Mouse (Mus musculus): Measurements from ENCODE around the gene Plekhb2. TPM values are rescaled to one million over a fixed set of nuclear protein-coding genes. Genes with fewer than 3 reads are reported as not detected.

The Plekhb2 gene
- polyA plus RNA-seq (2015; fragmentation: Nextera tagmentation; extraction: Ambion mirVana): 11.6 and 15.2 TPM in 2 replicates

- Histone ChIP-seq H3K27ac (no peak within 1 kb of the TSS), H3K9me3 (no peaks in the 10 kb centered on the region), H3K4me3 (peak within 1 kb of the TSS; percentile 71), H3K9ac (peak within 1 kb of the TSS; percentile 82), H3K4me1 (0 out of 2 replicates have a peak, but pooled peaks cover 3% of the 10 kb centered on the region), H3K4me2 (peak within 1 kb of the TSS; percentile 86), H3K27me3 (no peaks in the 10 kb centered on the region), H3K36me3 (no peaks in the 10 kb centered on the region)
- no peak for ATAC-seq (ENCODE audit: insufficient number of reproducible peaks, insufficient read depth, low FRiP score, low TSS enrichment, low read depth)
- WGBS: under 1% methylated on average over 32 of the region's 40 CpGs
Observed at GRCm38 (mm10) chr1:34849745-34850342, at the start of gene Plekhb2. Gene Plekhb2 (plus strand): TSS chr1:34849976.

DNA sequence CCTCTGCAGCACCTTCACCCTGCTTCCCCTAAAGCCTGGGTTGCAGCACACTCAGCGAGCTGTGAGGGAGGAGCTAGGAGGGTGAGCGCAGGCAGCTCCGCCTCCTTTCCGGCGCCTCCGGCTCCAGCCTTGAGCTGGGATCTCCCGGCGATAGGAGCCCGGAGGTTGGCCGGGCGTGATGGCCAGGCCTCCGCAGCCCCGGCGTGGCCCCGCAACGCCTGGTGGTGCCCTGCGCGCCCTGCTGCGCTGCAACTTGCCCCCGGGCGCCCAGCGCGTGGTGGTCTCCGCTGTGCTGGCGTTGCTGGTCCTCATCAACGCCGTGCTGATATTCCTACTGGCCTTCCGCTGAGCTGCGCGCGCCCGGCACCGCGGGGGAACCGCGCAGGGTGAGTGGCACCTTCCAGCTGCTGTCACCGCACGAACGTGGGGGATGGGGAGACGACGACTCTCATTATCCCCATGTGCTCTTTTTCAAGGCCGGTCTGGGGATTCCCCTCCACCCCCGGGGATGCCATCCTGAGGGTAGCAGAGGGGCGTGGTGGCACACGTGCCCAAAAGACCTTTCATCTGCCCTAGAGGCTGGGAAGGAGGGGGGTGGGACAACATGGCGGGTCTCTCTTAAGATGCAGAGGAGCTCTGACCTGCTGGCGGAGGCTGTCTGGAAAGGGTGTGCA, 48.0 kb upstream of the Plekhb2 start:
- H3K36me3 ChIP-seq: no peaks in the 10 kb centered on the region
- H3K4me3 ChIP-seq: peak overlapping the region; percentile 73
- peak overlapping the region; percentile 80 for H3K9ac ChIP-seq
- H3K27ac ChIP-seq: peak overlapping the region; percentile 51; the same call in 1 of the 2 replicates
- peaks cover 8% of the 10 kb centered on the region; the same call in 1 of the 2 replicates for H3K27me3 ChIP-seq
- H3K9me3 ChIP-seq: no peaks in the 10 kb centered on the region
- ATAC-seq (ENCODE audit: insufficient number of reproducible peaks, insufficient read depth, low FRiP score, low TSS enrichment, low read depth): peak; percentile 23
- H3K4me2 ChIP-seq: peak overlapping the region; percentile 89
- H3K4me1 ChIP-seq: peaks cover 21% of the 10 kb centered on the region
- 1% methylated on average over 47 of the region's 47 CpGs for WGBS

- H3K9ac ChIP-seq: peak overlapping the region; percentile 80
- H3K27me3 ChIP-seq: peaks cover 8% of the 10 kb centered on the region; the same call in 1 of the 2 replicates
- peaks cover 4% of the 10 kb centered on the region for H3K36me3 ChIP-seq
- H3K27ac ChIP-seq: no peak overlapping the region
- peak overlapping the region; percentile 89 for H3K4me2 ChIP-seq
- H3K4me1 ChIP-seq: peaks cover 21% of the 10 kb centered on the region
- ATAC-seq (ENCODE audit: insufficient number of reproducible peaks, insufficient read depth, low FRiP score, low TSS enrichment, low read depth): no peak
- no peaks in the 10 kb centered on the region for H3K9me3 ChIP-seq
- WGBS: 28% methylated on average over 7 of the region's 7 CpGs
- H3K4me3 ChIP-seq: peak overlapping the region; percentile 73
Observed at GRCm38 (mm10) chr1:34802290-34802642, 47.5 kb upstream of the Plekhb2 start.

- peaks cover 11% of the 10 kb centered on the region for H3K36me3 ChIP-seq
- WGBS: 93% methylated on average over 7 of the region's 7 CpGs
- peaks cover 21% of the 10 kb centered on the region for H3K4me1 ChIP-seq
- H3K4me3 ChIP-seq: no peak overlapping the region
- H3K27ac ChIP-seq: no peak overlapping the region
- no peak for ATAC-seq (ENCODE audit: insufficient number of reproducible peaks, insufficient read depth, low FRiP score, low TSS enrichment, low read depth)
- no peak overlapping the region for H3K4me2 ChIP-seq
- H3K27me3 ChIP-seq: peaks cover 8% of the 10 kb centered on the region; the same call in 1 of the 2 replicates
- H3K9me3 ChIP-seq: no peaks in the 10 kb centered on the region
- H3K9ac ChIP-seq: no peak overlapping the region
Observed at GRCm38 (mm10) chr1:34804863-34805262, 44.9 kb upstream of the Plekhb2 start.

DNA sequence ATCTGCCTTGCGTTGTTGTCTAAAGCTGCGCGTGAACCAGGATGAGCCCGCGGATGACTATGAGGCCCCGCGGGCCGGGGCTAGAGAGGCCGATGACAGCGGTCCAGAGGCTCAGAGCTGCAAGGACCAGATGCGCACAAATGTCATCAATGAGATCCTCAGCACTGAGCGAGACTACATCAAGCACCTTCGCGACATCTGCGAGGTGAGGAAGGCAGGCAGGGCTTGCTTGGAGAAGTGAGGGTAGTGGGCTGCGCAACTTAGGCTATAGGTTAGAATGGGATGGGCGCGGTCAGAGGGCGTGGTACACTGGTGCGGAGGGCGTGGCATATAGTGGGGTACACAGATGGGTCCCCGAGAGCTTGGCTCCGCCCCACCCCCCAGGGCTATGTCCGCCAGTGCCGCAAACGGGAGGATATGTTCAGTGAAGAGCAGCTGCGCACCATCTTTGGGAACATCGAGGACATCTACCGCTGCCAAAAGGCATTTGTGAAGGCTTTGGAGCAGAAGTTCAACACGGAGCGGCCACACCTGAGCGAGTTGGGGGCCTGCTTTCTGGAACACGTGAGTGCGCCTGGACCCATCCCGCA, 43.8 kb upstream of the Plekhb2 start:
- WGBS: 23% methylated on average over 35 of the region's 35 CpGs
- Histone ChIP-seq H3K36me3 (peaks cover 22% of the 10 kb centered on the region), H3K4me1 (peaks cover 20% of the 10 kb centered on the region), H3K4me2 (peak overlapping the region; percentile 26), H3K27me3 (peaks cover 8% of the 10 kb centered on the region; the same call in 1 of the 2 replicates), H3K9ac (no peak overlapping the region), H3K4me3 (no peak overlapping the region), H3K27ac (no peak overlapping the region), H3K9me3 (no peaks in the 10 kb centered on the region)
- ATAC-seq (ENCODE audit: insufficient number of reproducible peaks, insufficient read depth, low FRiP score, low TSS enrichment, low read depth): no peak

DNA sequence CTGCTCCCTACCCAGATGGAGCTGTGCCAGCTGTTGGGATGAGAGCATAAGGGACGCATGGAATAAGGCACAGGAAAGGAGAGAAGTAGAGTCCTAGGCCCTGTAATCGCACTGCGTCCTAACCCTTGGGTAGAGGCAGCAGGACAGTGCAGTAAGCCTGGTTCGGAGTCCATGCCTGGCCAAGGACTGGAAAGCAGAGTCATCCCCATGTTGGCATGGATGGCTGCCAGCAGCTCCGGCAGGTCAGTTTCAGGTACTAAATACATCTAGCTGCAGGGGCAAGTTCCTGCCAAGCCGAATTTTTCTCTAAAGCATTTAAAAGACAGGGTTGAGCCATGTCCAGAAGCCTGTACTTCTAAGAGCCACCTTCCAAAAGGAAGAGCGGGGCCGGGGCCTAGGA, 41.3 kb upstream of the Plekhb2 start:
- WGBS: 87% methylated on average over 8 of the region's 8 CpGs
- Histone ChIP-seq H3K4me2 (no peak overlapping the region), H3K9me3 (no peaks in the 10 kb centered on the region), H3K36me3 (peaks cover 46% of the 10 kb centered on the region), H3K9ac (no peak overlapping the region), H3K27me3 (peaks cover 8% of the 10 kb centered on the region; the same call in 1 of the 2 replicates), H3K4me3 (no peak overlapping the region), H3K4me1 (peaks cover 7% of the 10 kb centered on the region), H3K27ac (no peak overlapping the region)
- ATAC-seq (ENCODE audit: insufficient number of reproducible peaks, insufficient read depth, low FRiP score, low TSS enrichment, low read depth): no peak

DNA sequence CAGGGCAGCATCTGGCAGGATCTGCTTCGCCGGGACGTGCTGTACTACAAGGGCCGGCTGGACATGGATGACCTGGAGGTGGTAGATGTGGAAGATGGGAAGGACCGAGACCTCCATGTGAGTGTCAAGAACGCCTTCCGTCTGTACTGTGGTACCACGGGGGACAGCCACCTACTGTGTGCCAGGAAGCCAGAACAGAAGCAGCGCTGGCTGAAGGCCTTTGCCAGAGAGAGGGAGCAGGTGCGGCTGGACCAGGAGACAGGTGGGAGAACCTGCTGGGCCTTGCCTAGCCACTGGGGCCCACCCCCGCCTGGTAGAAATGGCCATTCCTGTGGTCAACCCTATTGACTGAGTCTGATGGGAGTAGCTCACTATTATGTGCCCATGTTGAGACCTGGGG, 39.5 kb upstream of the Plekhb2 start:
- Histone ChIP-seq H3K4me1 (peaks cover 7% of the 10 kb centered on the region), H3K9ac (no peak overlapping the region), H3K4me3 (no peak overlapping the region), H3K4me2 (no peak overlapping the region), H3K27me3 (peaks cover 8% of the 10 kb centered on the region; the same call in 1 of the 2 replicates), H3K36me3 (peaks cover 65% of the 10 kb centered on the region), H3K27ac (no peak overlapping the region), H3K9me3 (no peaks in the 10 kb centered on the region)
- no peak for ATAC-seq (ENCODE audit: insufficient number of reproducible peaks, insufficient read depth, low FRiP score, low TSS enrichment, low read depth)
- 92% methylated on average over 11 of the region's 11 CpGs for WGBS

DNA sequence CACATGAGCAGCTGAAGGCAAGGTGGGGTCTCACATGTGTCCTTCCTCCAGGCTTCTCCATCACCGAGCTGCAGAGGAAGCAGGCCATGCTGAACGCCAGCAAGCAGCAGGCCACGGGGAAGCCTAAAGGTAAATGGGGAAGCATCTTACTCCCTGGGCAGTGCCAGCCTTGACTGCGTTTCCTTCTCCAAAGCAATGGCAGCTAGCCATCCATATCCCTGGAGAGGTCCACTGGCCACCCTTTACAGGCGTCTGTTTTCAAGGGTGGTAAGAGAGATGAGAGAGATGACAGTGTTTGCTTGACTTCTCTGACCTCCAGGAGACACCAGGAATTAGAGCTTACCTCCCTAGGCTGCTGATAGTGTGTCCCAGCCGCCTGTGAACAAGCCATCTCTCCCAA, 38.7 kb upstream of the Plekhb2 start:
- Histone ChIP-seq H3K4me1 (peaks cover 4% of the 10 kb centered on the region), H3K27ac (no peak overlapping the region), H3K4me3 (no peak overlapping the region), H3K9me3 (no peaks in the 10 kb centered on the region), H3K36me3 (peaks cover 72% of the 10 kb centered on the region), H3K9ac (no peak overlapping the region), H3K27me3 (peaks cover 3% of the 10 kb centered on the region; the same call in 1 of the 2 replicates), H3K4me2 (no peak overlapping the region)
- WGBS: 81% methylated on average over 6 of the region's 6 CpGs
- ATAC-seq (ENCODE audit: insufficient number of reproducible peaks, insufficient read depth, low FRiP score, low TSS enrichment, low read depth): no peak

DNA sequence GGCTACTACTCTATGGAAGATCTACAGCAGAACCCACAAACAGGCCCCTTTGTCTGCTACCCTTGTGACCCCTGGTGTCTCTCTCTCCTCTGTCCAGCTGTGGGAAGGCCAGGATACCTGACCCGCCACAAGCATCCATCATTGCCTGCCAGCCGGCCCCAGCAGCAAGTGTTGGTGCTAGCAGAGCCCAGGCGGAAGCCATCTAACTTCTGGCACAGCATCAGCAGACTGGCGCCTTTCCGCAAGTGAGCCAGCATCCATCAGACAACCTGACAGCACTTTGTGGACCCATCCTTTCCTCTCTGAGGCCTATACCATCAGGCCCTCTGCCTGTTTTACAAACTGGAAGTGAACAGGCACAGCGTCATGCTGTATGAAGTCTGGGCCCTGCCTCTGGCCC, 38.2 kb upstream of the Plekhb2 start:
- no peak overlapping the region for H3K4me3 ChIP-seq
- H3K27ac ChIP-seq: no peak overlapping the region
- H3K9ac ChIP-seq: no peak overlapping the region
- H3K4me1 ChIP-seq: no peaks in the 10 kb centered on the region
- WGBS: 89% methylated on average over 6 of the region's 6 CpGs
- ATAC-seq (ENCODE audit: insufficient number of reproducible peaks, insufficient read depth, low FRiP score, low TSS enrichment, low read depth): no peak
- H3K27me3 ChIP-seq: no peaks in the 10 kb centered on the region
- H3K4me2 ChIP-seq: no peak overlapping the region
- H3K36me3 ChIP-seq: peaks cover 78% of the 10 kb centered on the region
- H3K9me3 ChIP-seq: no peaks in the 10 kb centered on the region

- Histone ChIP-seq H3K9ac (no peak overlapping the region), H3K9me3 (no peaks in the 10 kb centered on the region), H3K4me1 (no peaks in the 10 kb centered on the region), H3K4me2 (no peak overlapping the region), H3K27me3 (no peaks in the 10 kb centered on the region), H3K4me3 (no peak overlapping the region), H3K36me3 (peaks cover 84% of the 10 kb centered on the region), H3K27ac (no peak overlapping the region)
- no peak for ATAC-seq (ENCODE audit: insufficient number of reproducible peaks, insufficient read depth, low FRiP score, low TSS enrichment, low read depth)
- WGBS: 93% methylated on average over 13 of the region's 13 CpGs
Observed at GRCm38 (mm10) chr1:34812407-34813247, 37.1 kb upstream of the Plekhb2 start.

GRCm38 (mm10) chr1:34815843-34816242, 33.9 kb upstream of the Plekhb2 start:
- Histone ChIP-seq H3K4me1 (no peaks in the 10 kb centered on the region), H3K9me3 (no peaks in the 10 kb centered on the region), H3K4me2 (no peak overlapping the region), H3K9ac (no peak overlapping the region), H3K27me3 (no peaks in the 10 kb centered on the region), H3K27ac (no peak overlapping the region), H3K36me3 (peaks cover 97% of the 10 kb centered on the region), H3K4me3 (no peak overlapping the region)
- 89% methylated on average over 6 of the region's 6 CpGs for WGBS
- ATAC-seq (ENCODE audit: insufficient number of reproducible peaks, insufficient read depth, low FRiP score, low TSS enrichment, low read depth): no peak
